Mouse (Mus musculus) liver, embryonic 14.5 days (tissue): ENCODE data around the gene Ccl22. TPM values are rescaled to one million over a fixed set of nuclear protein-coding genes. Genes with fewer than 3 reads are reported as not detected.
A peak's percentile ranks its signal among the peaks of the same experiment; 100 is the strongest.

ENCODE experiments used
- ATAC-seq: fragments of 200-750 bp; cut with Nextera tagmentation; 2 replicates; pipeline ENCODE4 v1.8.0; 2017; ENCODE audit warnings: moderate number of reproducible peaks, mild to moderate bottlenecking, moderate library complexity; ENCODE audit not compliant: insufficient read depth
- DNase-seq, 3 experiments: peaks; one replicate each; pipeline ENCODE4 v3.0.0-alpha.2; 2012 to 2013; ENCODE audit warnings: low read depth in 3 of 3, low spot score in 3 of 3
- H3K27ac ChIP-seq: fragments of 300-500 bp; sonication (generic); 2 replicates; pipeline ENCODE4 v1.5.1; 2014; ENCODE audit warnings: moderate library complexity, mild to moderate bottlenecking, control low read depth, inconsistent platforms
- H3K27me3 ChIP-seq: fragments of 300-500 bp; sonication (generic); 2 replicates; pipeline ENCODE4 v1.6.1; 2014; ENCODE audit warnings: mild to moderate bottlenecking, low read length, moderate library complexity; ENCODE audit not compliant: control insufficient read depth, insufficient read depth
- H3K36me3 ChIP-seq: fragments of 300-500 bp; sonication (generic); replicated peaks from 2 replicates; pipeline ENCODE4 v1.6.1; 2014; ENCODE audit warnings: low read depth; ENCODE audit not compliant: control insufficient read depth, insufficient read depth
- H3K4me1 ChIP-seq, 2 experiments: fragments of 200-500 bp in 1 of 2; fragments of 300-500 bp in 1 of 2; sonication (generic) in 1 of 2; replicated peaks; 2 replicates each; pipeline ENCODE4 v1.6.1; 2012 to 2014; ENCODE audit warnings: antibody characterized with exemption in 1 of 2, inconsistent platforms in 1 of 2, low read length in 1 of 2; ENCODE audit not compliant: control insufficient read depth in 2 of 2, insufficient read depth in 2 of 2
- H3K4me2 ChIP-seq: fragments of 300-500 bp; sonication (generic); 2 replicates; pipeline ENCODE4 v1.6.1; 2014; ENCODE audit warnings: low read depth, mild to moderate bottlenecking, control low read depth, moderate library complexity
- H3K4me3 ChIP-seq, 2 experiments: fragments of 200-500 bp in 1 of 2; fragments of 300-500 bp in 1 of 2; sonication (generic) in 1 of 2; 2 replicates each; pipeline ENCODE4 v1.5.1; 2012 to 2014; ENCODE audit warnings: low read depth in 2 of 2, low read length in 2 of 2, mild to moderate bottlenecking in 2 of 2, control low read depth in 1 of 2, inconsistent platforms in 1 of 2, moderate library complexity in 1 of 2; ENCODE audit not compliant: insufficient read depth in 1 of 2
- H3K9ac ChIP-seq: fragments of 300-500 bp; sonication (generic); replicated peaks from 2 replicates; pipeline ENCODE4 v1.6.1; 2014; ENCODE audit warnings: mild to moderate bottlenecking, control low read depth, moderate library complexity
- H3K9me3 ChIP-seq: fragments of 300-500 bp; sonication (generic); 2 replicates; pipeline ENCODE4 v1.6.1; 2016; ENCODE audit warnings: low read length, mixed read lengths; ENCODE audit not compliant: control insufficient read depth
- CTCF ChIP-seq: IDR thresholded peaks from 2 replicates; pipeline ENCODE4 v1.5.1; 2016; ENCODE audit warnings: antibody characterized with exemption, low read depth, control low read depth
- EP300 ChIP-seq: IDR thresholded peaks from 2 replicates; pipeline ENCODE4 v1.6.1; 2016; ENCODE audit warnings: antibody characterized with exemption, low read depth
- WGBS: fragments of 180-500 bp; shearing (Covaris S2); extraction: QIAGEN DNeasy Blood & Tissue Kit; methylation state at CpG from one replicate; pipeline ENCODE4 v1.1.7; 2014; ENCODE audit not compliant: insufficient replicate concordance; 5-methylcytosine and 5-hydroxymethylcytosine counted together
- polyA plus RNA-seq, 2 experiments: library from polyadenylated mRNA; depleted of rRNA in 1 of 2; stranded (reverse) in 1 of 2; unstranded in 1 of 2; fragments of >200 nt; fragmentation: Nextera tagmentation in 1 of 2; extraction: Ambion mirVana in 1 of 2; gene quantifications; 2 replicates each; pipeline versions ENCODE4 v1.2.1 to v1.2.3; 2012 to 2014

The Ccl22 gene
- polyA plus RNA-seq, 2 experiments = 0.17 to 0.22 TPM

- Histone ChIP-seq H3K4me2 (no peak overlapping the region), H3K4me1 (peaks cover 0 to 16% of the 10 kb centered on the region in 2 experiments; a peak in 3 of 4 replicates), H3K9ac (no peak overlapping the region), H3K9me3 (no peaks in the 10 kb centered on the region), H3K4me3 (no peak overlapping the region), H3K27me3 (no peaks in the 10 kb centered on the region), H3K27ac (no peak overlapping the region), H3K36me3 (no peaks in the 10 kb centered on the region)
- DNase-seq (peak in 2 of 3 experiments; percentile 78 to 84), ATAC-seq (0 out of 2 replicates have a peak, but pooled peaks have one; percentile 18)
- 42% methylated on average over 7 of the region's 7 CpGs for WGBS
- TF ChIP-seq CTCF = no peak
- TF ChIP-seq EP300 = no peak
Measured at GRCm38 (mm10) chr8:94800278-94800968, 55.0 kb downstream of the Ccl22 start.

Other genes starting within 250 kb of the Ccl22 start
- gene Cpne2, start 212.6 kb upstream of the Ccl22 start, polyA plus RNA-seq (2012; rRNA removed) = 2.3 and 2.6 TPM in 2 replicates
- gene Cpne2, start 212.6 kb upstream of the Ccl22 start, polyA plus RNA-seq (2014; fragmentation: Nextera tagmentation; extraction: Ambion mirVana) = 2.5 and 2.7 TPM in 2 replicates
- 4.0 and 6.2 TPM in 2 replicates for gene Rspry1, start 143.7 kb upstream of the Ccl22 start, polyA plus RNA-seq (2012; rRNA removed)
- gene Rspry1, start 143.7 kb upstream of the Ccl22 start, polyA plus RNA-seq (2014; fragmentation: Nextera tagmentation; extraction: Ambion mirVana) = 15.8 and 17.9 TPM in 2 replicates
- 11.3 and 16.1 TPM in 2 replicates for gene Fam192a, start 143.6 kb upstream of the Ccl22 start, polyA plus RNA-seq (2012; rRNA removed)
- 25.8 and 26.5 TPM in 2 replicates for gene Fam192a, start 143.6 kb upstream of the Ccl22 start, polyA plus RNA-seq (2014; fragmentation: Nextera tagmentation; extraction: Ambion mirVana)
- 18.2 and 18.6 TPM in 2 replicates for gene Arl2bp, start 79.0 kb upstream of the Ccl22 start, polyA plus RNA-seq (2012; rRNA removed)
- gene Arl2bp, start 79.0 kb upstream of the Ccl22 start, polyA plus RNA-seq (2014; fragmentation: Nextera tagmentation; extraction: Ambion mirVana) = 11.2 and 12.8 TPM in 2 replicates
- gene Pllp, start 49.3 kb upstream of the Ccl22 start, polyA plus RNA-seq (2012; rRNA removed) = 0.36 and 0.52 TPM in 2 replicates
- 0.85 TPM in 2 replicates for gene Pllp, start 49.3 kb upstream of the Ccl22 start, polyA plus RNA-seq (2014; fragmentation: Nextera tagmentation; extraction: Ambion mirVana)
- gene Cx3cl1, start 26.4 kb downstream of the Ccl22 start, polyA plus RNA-seq (2012; rRNA removed) = 0.11 and 0.12 TPM in 2 replicates
- gene Cx3cl1, start 26.4 kb downstream of the Ccl22 start, polyA plus RNA-seq (2014; fragmentation: Nextera tagmentation; extraction: Ambion mirVana) = 0.33 and 0.34 TPM in 2 replicates
- 0.11 and 0.34 TPM in 2 replicates for gene Ccl17, start 64.9 kb downstream of the Ccl22 start, polyA plus RNA-seq (2012; rRNA removed)
- not detected in 2 replicates for gene Ccl17, start 64.9 kb downstream of the Ccl22 start, polyA plus RNA-seq (2014; fragmentation: Nextera tagmentation; extraction: Ambion mirVana)
- 38.5 and 39.8 TPM in 2 replicates for gene Coq9, start 92.7 kb downstream of the Ccl22 start, polyA plus RNA-seq (2012; rRNA removed)
- 44.3 and 48.9 TPM in 2 replicates for gene Coq9, start 92.7 kb downstream of the Ccl22 start, polyA plus RNA-seq (2014; fragmentation: Nextera tagmentation; extraction: Ambion mirVana)
- gene Ciapin1, start 92.8 kb downstream of the Ccl22 start, polyA plus RNA-seq (2012; rRNA removed) = 20.4 and 23.7 TPM in 2 replicates
- gene Ciapin1, start 92.8 kb downstream of the Ccl22 start, polyA plus RNA-seq (2014; fragmentation: Nextera tagmentation; extraction: Ambion mirVana) = 38.4 and 46.3 TPM in 2 replicates
- 51.6 and 54.4 TPM in 2 replicates for gene Polr2c, start 111.9 kb downstream of the Ccl22 start, polyA plus RNA-seq (2012; rRNA removed)
- 73.5 and 82.2 TPM in 2 replicates for gene Polr2c, start 111.9 kb downstream of the Ccl22 start, polyA plus RNA-seq (2014; fragmentation: Nextera tagmentation; extraction: Ambion mirVana)
- gene Dok4, start 130.7 kb downstream of the Ccl22 start, polyA plus RNA-seq (2012; rRNA removed) = 10.3 and 11.1 TPM in 2 replicates
- gene Dok4, start 130.7 kb downstream of the Ccl22 start, polyA plus RNA-seq (2014; fragmentation: Nextera tagmentation; extraction: Ambion mirVana) = 7.2 and 9.6 TPM in 2 replicates
- gene Ccdc102a, start 172.5 kb downstream of the Ccl22 start, polyA plus RNA-seq (2012; rRNA removed) = 2.2 and 2.6 TPM in 2 replicates
- 2.7 and 2.8 TPM in 2 replicates for gene Ccdc102a, start 172.5 kb downstream of the Ccl22 start, polyA plus RNA-seq (2014; fragmentation: Nextera tagmentation; extraction: Ambion mirVana)
- gene Adgrg5, start 178.1 kb downstream of the Ccl22 start, polyA plus RNA-seq (2012; rRNA removed) = 0.45 and 0.54 TPM in 2 replicates
- gene Adgrg5, start 178.1 kb downstream of the Ccl22 start, polyA plus RNA-seq (2014; fragmentation: Nextera tagmentation; extraction: Ambion mirVana) = 0.14 and 0.67 TPM in 2 replicates
- 46.8 and 55.8 TPM in 2 replicates for gene Adgrg1, start 229.2 kb downstream of the Ccl22 start, polyA plus RNA-seq (2012; rRNA removed)
- 41.1 and 59.5 TPM in 2 replicates for gene Adgrg1, start 229.2 kb downstream of the Ccl22 start, polyA plus RNA-seq (2014; fragmentation: Nextera tagmentation; extraction: Ambion mirVana)